Mouse (Mus musculus): ENCODE results near the gene Phlpp1. TPM values are rescaled to one million over a fixed set of nuclear protein-coding genes. Genes with fewer than 3 reads are reported as not detected.

Phlpp1 gene
- 10 to 100 TPM; 29.4 to 38.1 TPM for total RNA-seq (2023)

GRCm38 (mm10) chr1:106171241-106172220 is at the start of gene Phlpp1:
Gene Phlpp1 (plus strand): TSS chr1:106171752.

Other genes starting within 250 kb of the Phlpp1 start
- 10 to 100 TPM; 41.6 to 42.0 TPM for gene Zcchc2, start 181.3 kb upstream of the Phlpp1 start, total RNA-seq (2023)